Mouse (Mus musculus): Measurements from ENCODE around the gene Aox1.

GRCm38 (mm10) chr1:58114021-58114560 is 84.4 kb downstream of the Aox1 start:
- no peak for TF ChIP-seq CTCF (conservative IDR thresholded peaks at IDR 0.05; ENCODE audit: low read length)
- TF ChIP-seq NANOG (IDR thresholded peaks at IDR 0.05; ENCODE audit: borderline replicate concordance, low read length), result no peak
